Mouse (Mus musculus) hindbrain, embryonic 11.5 days (tissue): ENCODE measurements at regions not wholly inside any gene's neighbourhood (a gene's known extent, or its start where the extent isn't known, plus 50 kb on each side); places are given as distances from the start of the nearest gene placed in this dataset.

ENCODE experiments used
- ATAC-seq: fragments of 200-750 bp; cut with Nextera tagmentation; 2 replicates; pipeline ENCODE4 v1.8.0; 2017; ENCODE audit warnings: mild to moderate bottlenecking, moderate TSS enrichment, moderate library complexity; ENCODE audit not compliant: low FRiP score
- DNase-seq: peaks from one replicate; pipeline ENCODE4 v3.0.0-alpha.2; 2015; ENCODE audit warnings: low spot score
- H3K27ac ChIP-seq: fragments of 300-500 bp; sonication (generic); 2 replicates; pipeline ENCODE4 v1.5.1; 2014; ENCODE audit warnings: mild to moderate bottlenecking, low read depth, low read length
- H3K27me3 ChIP-seq: fragments of 300-500 bp; sonication (generic); 2 replicates; pipeline ENCODE4 v1.6.1; 2014; ENCODE audit warnings: mild to moderate bottlenecking, low read length, moderate library complexity, mixed read lengths; ENCODE audit not compliant: control insufficient read depth, insufficient read depth
- H3K36me3 ChIP-seq: fragments of 300-500 bp; sonication (generic); 2 replicates; pipeline ENCODE4 v1.6.1; 2014; ENCODE audit warnings: mild to moderate bottlenecking, low read length, moderate library complexity, mixed read lengths; ENCODE audit not compliant: control insufficient read depth, insufficient read depth
- H3K4me1 ChIP-seq: fragments of 300-500 bp; sonication (generic); replicated peaks from 2 replicates; pipeline ENCODE4 v1.6.1; 2014; ENCODE audit warnings: low read length, mixed read lengths; ENCODE audit not compliant: control insufficient read depth, insufficient read depth
- H3K4me2 ChIP-seq: fragments of 300-500 bp; sonication (generic); replicated peaks from 2 replicates; pipeline ENCODE4 v1.6.1; 2014; ENCODE audit warnings: mild to moderate bottlenecking, low read depth, low read length
- H3K4me3 ChIP-seq: fragments of 300-500 bp; sonication (generic); 2 replicates; pipeline ENCODE4 v1.5.1; 2014; ENCODE audit warnings: low read depth, low read length
- H3K9ac ChIP-seq: fragments of 300-500 bp; sonication (generic); 2 replicates; pipeline ENCODE4 v1.6.1; 2014; ENCODE audit warnings: low read depth, low read length
- H3K9me3 ChIP-seq: fragments of 300-500 bp; sonication (generic); 2 replicates; pipeline ENCODE4 v1.6.1; 2016; ENCODE audit warnings: low read length; ENCODE audit not compliant: control insufficient read depth
- WGBS: fragments of 180-500 bp; shearing (Covaris S2); extraction: QIAGEN DNeasy Blood & Tissue Kit; methylation state at CpG from one replicate; pipeline ENCODE4 v1.1.7; 2014; 5-methylcytosine and 5-hydroxymethylcytosine counted together

DNA sequence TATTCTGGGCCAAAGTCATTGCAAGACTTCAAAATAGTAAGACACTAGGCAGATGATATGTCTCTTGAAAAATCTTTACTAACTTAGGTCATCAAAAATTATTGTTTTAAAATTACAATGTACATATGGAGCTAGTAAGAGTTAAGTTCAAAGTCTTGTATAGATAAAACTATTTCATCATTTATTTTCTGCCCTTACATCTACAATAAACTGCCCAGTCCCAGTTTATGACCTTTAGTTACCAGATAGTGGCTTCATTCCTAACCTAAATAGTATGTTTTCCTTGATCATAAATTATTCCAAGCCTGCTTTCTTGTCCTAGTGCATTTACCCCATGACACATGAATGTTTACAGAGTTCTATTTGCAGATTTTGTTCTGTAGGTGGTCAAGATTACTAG lies 72.9 kb downstream of the Manea start:
- ATAC-seq (no peak), DNase-seq (no peak)
- Histone ChIP-seq H3K4me1 (no peaks in the 10 kb centered on the region), H3K4me2 (no peak overlapping the region), H3K27ac (no peak overlapping the region), H3K9ac (no peak overlapping the region), H3K4me3 (no peak overlapping the region), H3K9me3 (no peaks in the 10 kb centered on the region), H3K36me3 (no peaks in the 10 kb centered on the region), H3K27me3 (no peaks in the 10 kb centered on the region)

DNA sequence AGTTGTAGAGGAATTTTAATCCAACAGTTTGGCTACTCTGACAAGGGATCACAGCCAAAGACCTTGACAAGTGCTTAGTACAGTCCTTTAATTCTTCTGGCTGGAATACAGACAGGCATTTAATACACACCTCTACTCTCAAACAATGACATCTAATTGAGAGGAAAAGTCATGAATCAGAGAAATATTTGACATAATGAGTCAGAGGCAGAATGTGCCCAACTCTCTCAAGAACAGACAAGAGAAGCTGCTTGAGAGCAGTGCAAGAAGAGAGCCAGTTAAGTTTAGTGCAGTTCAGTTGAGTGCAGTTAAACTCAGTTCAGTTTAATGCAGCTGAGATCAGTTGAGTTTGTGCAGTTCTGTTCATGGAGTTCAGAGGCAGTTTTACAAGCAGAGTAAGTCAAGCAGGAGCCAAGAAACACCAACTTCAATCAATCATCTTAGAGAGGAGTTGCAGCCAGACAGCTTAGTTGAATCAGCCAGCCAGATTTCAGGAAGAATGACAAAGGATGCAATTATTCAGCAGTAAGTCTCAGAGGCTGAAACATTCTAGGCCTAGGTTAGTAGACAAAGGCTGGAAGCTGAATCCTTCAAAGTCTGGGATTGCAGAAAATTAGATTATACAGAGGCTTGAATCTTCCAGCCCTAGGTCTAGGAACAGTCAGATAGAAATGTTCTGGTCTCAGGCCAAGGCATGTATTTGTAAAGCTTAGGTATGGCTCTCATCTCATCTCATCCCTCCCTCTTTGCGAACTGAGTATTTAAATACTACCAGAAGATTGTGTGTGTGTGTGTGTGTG lies 87.3 kb downstream of the Manea start:
- Histone ChIP-seq H3K36me3 (no peaks in the 10 kb centered on the region), H3K4me2 (no peak overlapping the region), H3K27me3 (no peaks in the 10 kb centered on the region), H3K4me3 (no peak overlapping the region), H3K9me3 (no peaks in the 10 kb centered on the region), H3K9ac (no peak overlapping the region), H3K27ac (no peak overlapping the region), H3K4me1 (no peaks in the 10 kb centered on the region)
- WGBS, result 92% methylated on average over 1 of the region's 1 CpGs
- DNase-seq, result no peak
- ATAC-seq, result no peak

DNA sequence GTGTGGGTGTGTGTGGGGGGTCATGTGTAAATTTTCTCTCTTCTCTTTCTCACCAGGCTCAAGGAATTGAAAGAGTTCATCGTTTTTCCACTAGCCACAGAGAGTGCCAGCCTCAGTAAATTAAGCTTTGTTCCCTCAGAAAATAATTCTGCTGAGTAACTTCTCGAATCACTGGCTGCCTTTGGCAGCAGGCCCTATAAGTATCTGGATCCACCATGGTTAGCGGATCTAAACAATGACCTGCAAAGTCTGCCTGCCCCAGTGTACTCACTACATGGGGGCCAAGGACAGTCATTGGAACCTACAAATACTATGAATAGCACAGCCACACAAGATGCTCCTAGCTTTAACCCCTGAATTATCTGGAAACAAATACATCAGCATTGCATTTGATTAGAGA lies 90.8 kb downstream of the Manea start:
- H3K4me2 ChIP-seq, result no peak overlapping the region
- H3K4me1 ChIP-seq, result no peaks in the 10 kb centered on the region
- H3K9me3 ChIP-seq, result no peaks in the 10 kb centered on the region
- H3K27ac ChIP-seq, result no peak overlapping the region
- DNase-seq, result no peak
- H3K9ac ChIP-seq, result no peak overlapping the region
- H3K4me3 ChIP-seq, result no peak overlapping the region
- ATAC-seq, result no peak
- H3K36me3 ChIP-seq, result no peaks in the 10 kb centered on the region
- 65% methylated on average over 3 of the region's 3 CpGs for WGBS
- no peaks in the 10 kb centered on the region for H3K27me3 ChIP-seq

DNA sequence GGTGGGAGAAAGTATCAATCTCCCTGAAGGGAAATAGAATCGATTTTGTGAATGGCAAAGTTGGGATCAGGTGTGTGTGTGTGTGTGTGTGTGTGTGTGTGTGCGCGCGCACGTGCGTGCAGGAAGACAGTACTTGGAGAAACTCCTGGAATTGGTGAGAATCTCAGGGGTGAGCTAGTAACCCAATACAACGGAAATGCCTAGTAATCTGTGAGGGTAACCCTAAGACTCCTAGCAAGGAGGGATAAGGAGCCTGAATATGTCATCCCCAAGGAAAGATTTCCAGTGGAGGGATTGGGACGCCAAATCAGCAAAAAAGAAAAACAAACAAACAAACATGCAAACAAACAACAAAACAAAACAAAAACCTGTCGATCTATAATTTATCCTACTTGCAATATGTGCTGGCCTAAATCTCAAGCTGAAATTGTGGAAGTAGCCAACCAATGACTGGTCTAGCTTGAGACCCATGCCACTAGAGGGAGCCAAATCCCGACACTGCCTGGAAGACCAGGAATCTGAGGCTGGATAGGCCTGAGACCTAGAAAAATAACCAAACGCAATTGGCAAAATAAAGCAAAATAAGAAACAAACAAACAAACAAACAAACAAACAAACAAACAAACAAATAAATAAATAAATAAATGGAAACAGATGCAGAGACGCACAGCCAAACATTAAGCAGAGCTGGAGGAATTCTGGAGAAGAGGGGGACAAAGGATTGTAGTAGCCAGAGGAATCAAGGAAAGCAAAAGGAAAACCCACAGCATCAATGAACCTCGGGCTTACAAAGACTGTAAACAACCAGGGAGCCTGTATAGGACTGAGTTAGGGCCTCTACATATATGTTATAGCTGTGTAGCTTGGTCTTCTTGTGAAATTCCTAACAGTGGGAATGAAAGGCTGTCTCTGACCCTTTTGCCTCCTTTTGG lies 98.5 kb downstream of the Manea start:
- ATAC-seq (peak; percentile 91), DNase-seq (peak; percentile 84)
- no peaks in the 10 kb centered on the region for H3K36me3 ChIP-seq
- no peak overlapping the region for H3K9ac ChIP-seq
- no peak overlapping the region for H3K27ac ChIP-seq
- H3K9me3 ChIP-seq, result no peaks in the 10 kb centered on the region
- no peaks in the 10 kb centered on the region for H3K4me1 ChIP-seq
- H3K4me2 ChIP-seq, result no peak overlapping the region
- H3K4me3 ChIP-seq, result no peak overlapping the region
- WGBS, result 69% methylated on average over 13 of the region's 13 CpGs
- no peaks in the 10 kb centered on the region for H3K27me3 ChIP-seq

DNA sequence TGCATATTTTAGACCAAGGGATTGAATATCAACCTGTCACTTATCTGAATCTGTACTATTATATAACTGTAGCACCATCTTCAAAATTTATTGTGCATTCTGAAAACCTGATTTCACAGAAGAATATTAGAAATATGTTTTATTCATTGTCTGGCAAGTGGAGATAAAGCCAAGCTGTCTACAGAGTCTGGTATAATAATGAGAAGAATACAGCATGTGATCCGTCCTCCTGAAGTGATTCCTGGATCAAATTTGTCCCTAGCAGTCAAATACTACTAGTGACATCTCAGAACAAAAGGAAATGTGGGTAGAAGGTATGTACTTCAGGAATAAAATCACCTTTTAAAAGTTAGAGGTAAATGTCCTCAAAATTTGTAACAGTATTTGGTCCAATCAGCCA lies 123.4 kb downstream of the Manea start:
- no peak overlapping the region for H3K27ac ChIP-seq
- DNase-seq (no peak), ATAC-seq (no peak)
- no peaks in the 10 kb centered on the region for H3K9me3 ChIP-seq
- H3K36me3 ChIP-seq, result no peaks in the 10 kb centered on the region
- H3K4me2 ChIP-seq, result no peak overlapping the region
- H3K9ac ChIP-seq, result no peak overlapping the region
- H3K27me3 ChIP-seq, result no peaks in the 10 kb centered on the region
- 68% methylated on average over 1 of the region's 1 CpGs for WGBS
- no peaks in the 10 kb centered on the region for H3K4me1 ChIP-seq
- H3K4me3 ChIP-seq, result no peak overlapping the region
